Mouse (Mus musculus) C3H10T1/2 (cell line): ENCODE data around the gene Tmem158. TPM values are rescaled to one million over a fixed set of nuclear protein-coding genes. Genes with fewer than 3 reads are reported as not detected.

Source experiments
- polyA plus RNA-seq, 2 experiments: library from polyadenylated mRNA; unstranded; fragments of >200 nt; fragmentation: generic; extraction: Trizol; gene quantifications; one replicate each; pipeline ENCODE4 v1.2.1; 2012; ENCODE audit warnings: missing spikeins in 2 of 2

Tmem158 gene
- polyA plus RNA-seq, result 10 to 100 TPM in 1 of 2 experiments, 1 to 10 TPM in 1; 8.1 to 20.3 TPM

DNA sequence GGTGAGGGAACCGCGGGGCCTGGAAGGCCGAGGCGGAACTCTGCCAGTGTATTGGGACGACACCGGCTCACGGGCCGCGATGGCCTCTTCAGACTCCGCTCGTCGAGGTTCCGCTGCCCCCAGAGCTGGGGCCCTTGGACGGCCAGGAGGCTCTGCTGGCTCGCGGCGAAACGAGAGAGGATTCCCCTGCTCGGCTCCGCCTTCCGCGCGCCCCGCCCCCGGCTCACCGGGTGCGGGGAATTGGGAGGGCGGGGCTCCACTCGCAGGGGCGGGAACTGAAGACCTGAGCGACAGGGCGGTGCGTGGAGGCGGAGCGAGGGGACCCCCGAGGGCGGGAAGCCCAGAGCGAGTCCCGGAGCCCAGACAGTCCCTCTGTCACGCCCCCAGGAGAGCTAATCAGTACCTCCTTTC lies at the start of gene Tmem158:
Gene Tmem158 (minus strand): TSS at position 154 of the 411 bp plus-strand sequence.

DNA sequence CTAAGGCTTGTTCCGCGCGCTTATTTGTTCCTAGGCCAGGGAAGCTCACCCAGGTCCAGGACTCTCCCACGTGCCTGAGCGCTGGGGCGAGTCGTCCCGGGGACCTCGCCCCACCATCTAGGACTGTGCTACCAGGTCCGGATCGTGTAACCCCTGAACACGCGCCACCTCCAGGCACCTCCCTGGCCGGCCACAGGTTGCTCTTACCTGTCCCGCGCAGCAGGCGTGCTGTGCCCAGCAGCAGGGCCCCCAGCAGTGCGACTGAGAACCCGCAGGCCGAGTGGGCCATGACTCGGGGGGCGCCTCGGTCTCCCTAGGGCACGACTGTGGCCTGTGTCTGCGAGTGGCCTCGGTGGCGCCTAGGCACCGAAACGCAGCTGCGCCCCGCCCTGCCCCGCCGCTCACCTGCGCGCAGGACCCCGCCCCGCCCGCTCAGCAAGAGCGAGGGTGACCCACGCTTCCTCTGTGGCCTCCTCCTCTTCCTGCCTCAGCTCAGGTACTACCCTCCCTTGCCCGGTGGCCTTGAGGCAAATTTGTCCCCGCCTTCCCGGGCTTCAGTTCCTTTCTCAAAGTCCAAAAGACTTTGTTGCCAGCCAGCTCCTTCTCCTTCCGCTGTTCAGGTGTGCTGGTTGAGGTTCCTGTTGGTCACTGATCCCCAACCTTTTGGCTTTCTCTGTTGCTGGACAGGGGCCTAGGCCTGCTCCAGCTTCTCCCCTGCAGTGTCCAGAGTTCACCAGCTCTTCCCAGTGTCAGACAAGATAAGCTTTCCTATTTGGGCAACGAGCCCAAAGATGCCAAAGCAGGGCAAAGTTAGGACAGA lies 44.7 kb downstream of the Tmem158 start, which contains the start of gene Cdcp1:
Gene Cdcp1 (minus strand): TSS at position 418 of the 820 bp plus-strand sequence.

Other genes with a start within 250 kb of the Tmem158 start
- gene Tmem42, start 239.4 kb downstream of the Tmem158 start, polyA plus RNA-seq, result 10 to 100 TPM in 1 of 2 experiments, 1 to 10 TPM in 1; 4.8 to 16.0 TPM
- gene Tgm4, start 226.0 kb downstream of the Tmem158 start, polyA plus RNA-seq, result under 1 TPM; 0.02 to 0.27 TPM
- 10 to 100 TPM; 47.7 to 48.1 TPM for gene Zdhhc3, start 147.6 kb downstream of the Tmem158 start, polyA plus RNA-seq
- gene Exosc7, start 147.5 kb downstream of the Tmem158 start, polyA plus RNA-seq, result 10 to 100 TPM; 20.3 to 36.4 TPM
- 100 to 1,000 TPM in 1 of 2 experiments, under 1 TPM in 1; 0.22 to 171 TPM for gene Clec3b, start 109.8 kb downstream of the Tmem158 start, polyA plus RNA-seq
- under 1 TPM in 1 of 2 experiments, not detected in 1; 0.11 TPM for gene Cdcp1, start 44.7 kb downstream of the Tmem158 start, polyA plus RNA-seq
- gene Lars2, start 106.2 kb upstream of the Tmem158 start, polyA plus RNA-seq, result 1,000 to 10,000 TPM in 1 of 2 experiments, 100 to 1,000 TPM in 1; 898 to 1,505 TPM
- gene Limd1, start 217.9 kb upstream of the Tmem158 start, polyA plus RNA-seq, result 10 to 100 TPM in 1 of 2 experiments, 1 to 10 TPM in 1; 7.7 to 21.0 TPM